Mouse (Mus musculus) left cerebral cortex, adult 18-20 months (tissue): ENCODE measurements at regions not wholly inside any gene's neighbourhood (a gene's known extent, or its start where the extent isn't known, plus 50 kb on each side); places are given as distances from the start of the nearest gene placed in this dataset.

Source experiments
- DNase-seq, 2 experiments: peaks; one replicate each; pipeline ENCODE4 v3.0.0; 2021 to 2022; ENCODE audit warnings: low spot score in 2 of 2, mixed read lengths in 1 of 2

DNA sequence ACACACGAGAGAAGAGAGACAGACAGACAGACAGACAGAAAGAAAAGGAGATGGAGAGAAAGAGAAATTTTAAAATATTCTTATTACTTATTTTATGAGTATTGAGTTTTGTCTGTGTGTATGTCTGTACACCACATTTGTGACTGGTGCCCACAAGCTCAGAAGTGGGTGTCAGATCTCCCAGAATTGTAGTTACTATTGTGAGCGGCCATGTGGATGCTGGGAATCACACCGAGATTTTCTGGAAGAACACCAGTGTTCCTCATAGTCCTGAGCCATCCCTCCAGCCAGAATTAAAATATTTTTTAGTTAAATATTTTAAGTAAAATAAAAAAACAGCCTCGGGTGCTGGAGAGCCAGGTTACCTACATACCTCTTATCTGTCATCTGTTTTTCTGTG, 110.6 kb upstream of the Med13l start:
- no peak for DNase-seq

GRCm38 (mm10) chr5:118452052-118452451, 108.4 kb upstream of the Med13l start:
- no peak for DNase-seq

- no peak for DNase-seq
Measured at GRCm38 (mm10) chr5:118454096-118454495, 106.4 kb upstream of the Med13l start.

- peak; percentile 61 to 77 for DNase-seq
Measured at GRCm38 (mm10) chr5:118458727-118459390, 101.6 kb upstream of the Med13l start.

GRCm38 (mm10) chr5:118459391-118459792, 101.1 kb upstream of the Med13l start:
- no peak for DNase-seq

- DNase-seq = no peak
Measured at GRCm38 (mm10) chr5:118461967-118462366, 98.5 kb upstream of the Med13l start.

DNA sequence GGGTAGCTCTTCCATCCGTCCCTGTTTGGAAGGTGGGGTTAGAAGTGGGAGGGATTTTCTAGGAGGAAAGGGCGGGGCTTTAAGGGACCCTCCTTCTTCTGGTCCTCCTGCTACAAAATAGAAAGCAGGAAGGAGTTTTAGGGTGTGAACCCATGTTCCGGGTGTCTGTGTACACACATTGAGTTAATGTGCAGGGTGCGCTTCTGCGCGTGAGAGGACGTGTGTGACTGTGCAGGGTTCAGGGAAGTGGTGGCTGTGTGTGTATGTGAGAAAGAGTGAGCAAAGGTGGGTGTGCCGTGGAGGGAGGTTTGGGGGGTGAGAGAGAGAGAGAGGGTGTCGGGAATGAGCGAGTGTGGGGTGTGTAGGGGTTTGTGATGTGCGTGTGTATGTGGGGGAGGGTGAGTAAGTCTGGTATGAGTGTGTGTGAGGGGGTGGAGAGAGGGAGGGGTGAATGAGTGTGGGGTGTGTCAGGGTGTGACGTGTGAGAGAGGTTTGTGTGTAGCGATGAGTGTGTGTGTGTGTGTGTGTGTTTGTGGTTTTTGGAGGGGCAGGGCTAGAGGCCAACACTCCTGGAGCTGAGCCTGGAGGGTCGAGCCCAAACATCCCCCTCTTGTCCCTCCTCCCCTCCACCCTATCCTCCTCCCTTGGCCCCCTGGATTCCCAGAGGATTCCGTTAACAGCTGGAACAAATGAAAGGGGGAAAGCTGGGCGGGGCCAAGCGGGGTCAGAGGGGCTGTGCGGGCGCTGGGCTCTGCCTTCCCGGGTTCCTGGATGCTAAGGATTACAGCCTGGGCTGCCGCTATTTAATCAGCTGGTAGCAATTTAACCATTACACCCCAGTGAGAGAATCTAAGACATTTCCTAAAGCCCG, 95.3 kb upstream of the Med13l start:
- no peak for DNase-seq

GRCm38 (mm10) chr5:118465991-118466750, 94.3 kb upstream of the Med13l start:
- no peak for DNase-seq

- DNase-seq = no peak
Measured at GRCm38 (mm10) chr5:118468739-118469138, 91.7 kb upstream of the Med13l start.

- no peak for DNase-seq
Measured at GRCm38 (mm10) chr5:118471569-118471968, 88.9 kb upstream of the Med13l start.

DNA sequence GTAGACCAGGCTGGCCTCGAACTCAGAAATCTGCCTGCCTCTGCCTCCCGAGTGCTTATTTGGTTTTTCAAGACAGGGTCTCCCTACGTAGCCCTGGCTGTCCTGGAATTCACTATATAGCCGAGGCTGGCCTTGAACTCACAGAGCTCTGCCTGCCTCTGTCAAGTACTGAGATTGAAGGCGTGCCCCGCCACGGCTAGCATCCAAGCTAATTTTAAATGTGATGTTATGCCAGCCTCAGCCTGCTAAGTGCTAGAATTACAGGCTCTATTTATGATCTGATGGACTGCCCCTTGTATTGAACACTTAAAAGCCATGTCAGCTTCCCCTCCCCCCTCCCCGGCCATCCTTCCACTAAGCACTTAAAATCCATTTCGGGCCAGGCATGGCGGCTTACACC, 88.2 kb upstream of the Med13l start:
- no peak for DNase-seq

DNA sequence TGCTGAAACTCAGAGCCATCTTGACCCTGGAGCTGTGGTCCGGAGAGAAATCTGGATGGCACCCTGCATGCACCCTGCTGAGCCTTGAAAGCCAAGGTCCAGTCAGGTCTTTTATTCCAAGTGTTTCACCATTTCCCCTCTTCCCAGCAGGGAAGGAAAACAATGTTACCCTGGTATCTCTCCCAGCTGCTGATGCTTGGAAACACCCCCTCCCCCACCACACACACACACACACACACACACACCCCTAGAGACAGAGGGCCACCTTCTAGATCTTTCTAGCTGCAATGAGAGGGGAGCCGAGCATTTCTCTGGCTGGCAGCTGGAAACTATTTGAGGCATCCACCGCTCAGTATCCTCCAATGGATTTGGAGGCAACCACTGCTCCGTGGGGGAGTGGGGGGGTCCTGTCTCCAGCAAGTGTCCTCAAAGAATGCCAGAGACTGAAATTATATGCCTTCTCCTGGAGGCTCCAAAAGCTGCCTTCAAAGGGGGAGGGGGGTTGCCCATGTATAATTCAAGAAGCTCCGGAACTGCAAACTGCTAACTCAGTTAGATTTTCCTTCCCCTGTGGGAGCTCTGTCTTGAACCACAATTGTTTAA, 87.2 kb upstream of the Med13l start:
- DNase-seq = no peak

GRCm38 (mm10) chr5:118476597-118476996, 83.9 kb upstream of the Med13l start:
- DNase-seq = no peak

- no peak for DNase-seq
Measured at GRCm38 (mm10) chr5:118477131-118478119, 83.1 kb upstream of the Med13l start.

- peak in 1 of 2 experiments; percentile 18 for DNase-seq
Measured at GRCm38 (mm10) chr5:118478120-118478768, 82.2 kb upstream of the Med13l start.

DNA sequence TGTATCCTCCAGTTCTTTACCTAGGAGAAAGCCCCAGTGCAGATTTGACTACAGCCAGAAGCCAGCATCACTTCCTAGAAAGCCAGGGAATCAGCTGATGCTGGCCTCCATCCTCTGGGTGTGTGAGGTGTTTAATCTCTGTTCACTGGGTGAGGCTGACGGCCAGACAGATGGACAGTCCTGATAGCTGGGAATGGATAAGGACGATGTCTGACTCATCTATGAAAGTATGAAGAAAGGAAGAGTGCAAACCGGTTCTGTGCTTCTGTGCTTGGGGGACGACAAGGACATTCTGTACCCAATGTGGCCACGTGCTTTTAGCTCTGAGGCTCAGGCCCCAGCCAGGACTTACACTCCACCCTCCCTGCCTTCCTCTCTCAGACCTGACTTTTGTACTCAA, 80.5 kb upstream of the Med13l start:
- no peak for DNase-seq

DNA sequence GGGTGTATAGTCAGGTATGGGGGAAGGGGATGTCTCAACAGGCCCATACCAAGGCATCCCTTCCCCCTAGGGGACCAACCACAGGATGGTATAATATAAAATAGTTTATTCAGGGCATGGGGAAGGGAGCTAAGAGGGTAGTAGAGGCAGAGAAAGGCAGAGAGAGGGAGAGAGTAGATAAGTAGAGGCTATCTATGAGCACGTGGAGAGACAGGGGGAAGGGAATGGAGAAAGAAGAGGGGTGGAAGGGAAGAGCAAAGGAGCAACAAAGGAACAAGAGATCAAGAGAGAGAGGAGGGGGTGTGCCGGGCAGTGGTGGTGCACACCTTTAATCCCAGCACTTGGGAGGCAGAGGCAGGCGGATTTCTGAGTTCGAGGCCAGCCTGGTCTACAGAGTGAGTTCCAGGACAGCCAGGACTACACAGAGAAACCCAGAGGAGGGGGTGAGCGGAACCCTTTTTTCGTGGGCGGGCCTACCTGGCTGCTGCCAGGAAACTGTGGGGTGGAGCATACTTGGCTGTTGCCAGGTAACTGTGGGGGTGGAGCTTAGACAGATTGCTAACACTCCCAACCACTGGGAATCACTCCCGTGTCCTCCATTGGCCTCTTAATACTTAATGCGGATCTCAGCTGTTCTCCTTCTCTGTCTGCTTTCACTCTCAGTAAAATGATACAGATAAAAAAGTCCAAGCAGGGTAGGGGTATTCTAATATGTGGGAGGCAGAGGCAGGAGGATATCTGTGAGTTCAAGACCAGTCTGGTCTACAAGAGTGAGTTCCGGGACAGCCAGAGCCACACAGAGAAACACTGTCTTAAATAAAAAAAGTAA, 79.3 kb upstream of the Med13l start:
- no peak for DNase-seq

DNA sequence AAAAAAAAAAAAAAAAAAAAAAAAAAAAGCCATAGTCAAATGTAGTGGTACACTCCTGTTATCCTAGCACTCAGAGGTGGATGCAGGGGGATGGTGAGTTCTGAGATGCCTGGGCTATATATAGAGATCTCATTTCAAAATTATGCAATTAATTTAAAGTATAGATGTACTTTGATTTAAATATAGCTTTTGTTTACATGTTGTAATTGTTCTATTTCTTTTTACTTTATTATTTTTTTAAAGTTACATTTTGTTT, 78.8 kb upstream of the Med13l start:
- no peak for DNase-seq

DNA sequence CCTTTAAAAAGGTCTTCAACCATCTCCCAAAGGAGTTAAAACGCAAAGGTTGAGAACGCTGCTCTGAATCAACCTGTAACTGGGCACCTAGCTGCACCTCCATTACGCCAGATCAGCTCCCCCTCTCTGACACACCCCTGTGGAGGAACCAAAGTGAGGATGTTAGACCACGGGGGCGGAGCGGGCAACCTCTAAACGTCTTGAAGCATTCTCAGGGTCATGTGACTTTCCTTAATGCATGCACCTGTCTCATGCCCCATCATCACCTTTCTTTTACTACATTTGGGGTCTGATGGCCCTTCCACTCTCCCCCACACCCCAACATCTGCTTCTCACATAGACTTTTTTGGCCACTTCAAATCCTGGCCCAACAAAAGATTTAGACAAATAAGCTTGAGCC, 77.9 kb upstream of the Med13l start:
- DNase-seq = no peak
